Comparison of ENCODE assay signal across 8 mouse cellular contexts in genomic region chr4:117484256-117485044, GRCm38 (mm10). TPM values are rescaled to one million over a fixed set of nuclear protein-coding genes. Genes with fewer than 3 reads are reported as not detected.
A peak's percentile ranks its signal among the peaks of the same experiment; 100 is the strongest.
DNase-seq lines count a peak whose midpoint lies in the region; ATAC-seq and TF ChIP-seq lines count a peak whose summit lies in the region.

No protein-coding gene starts in this region.

- under 1% methylated on average over 69 of the region's 69 CpGs for WGBS in thymus, adult 2 months
- under 1% methylated on average over 69 of the region's 69 CpGs for WGBS in intestine, embryonic 15.5 days
- under 1% methylated on average over 69 of the region's 69 CpGs for WGBS in liver, adult 2 months
- WGBS in neural tube, embryonic 11.5 days = under 1% methylated on average over 69 of the region's 69 CpGs

- H3K79me2 ChIP-seq in liver, adult 2 months (ENCODE audit: control insufficient read depth, insufficient read depth, low read length) = no peaks in the 10 kb centered on the region

- no peak overlapping the region for H3K27ac ChIP-seq in thymus, adult 2 months (ENCODE audit: control insufficient read depth, insufficient read depth, low read length)
- H3K27ac ChIP-seq in intestine, embryonic 15.5 days = no peak overlapping the region
- no peak overlapping the region for H3K27ac ChIP-seq in liver, adult 2 months (replicated peaks; ENCODE audit: insufficient read depth, low read depth, low read length)
- peak overlapping the region; percentile 68 for H3K27ac ChIP-seq in neural tube, embryonic 11.5 days (ENCODE audit: low read depth, low read length)

- H3K27me3 ChIP-seq in thymus, adult 2 months (ENCODE audit: control insufficient read depth, insufficient read depth, low read length) = no peaks in the 10 kb centered on the region; the same call in 1 of the 2 replicates
- H3K27me3 ChIP-seq in intestine, embryonic 15.5 days (replicated peaks) = peaks cover 42% of the 10 kb centered on the region
- H3K27me3 ChIP-seq in liver, adult 2 months (ENCODE audit: control insufficient read depth, insufficient read depth, low read length) = peaks cover 11% of the 10 kb centered on the region
- peaks cover 30% of the 10 kb centered on the region for H3K27me3 ChIP-seq in neural tube, embryonic 11.5 days (ENCODE audit: control insufficient read depth, insufficient read depth, low read length)

- DNase-seq in thymus, adult 2 months = no peak
- no peak for DNase-seq in thymus, postnatal 25 days
- peak; percentile 65 to 69 for DNase-seq in cerebellum, postnatal 25 days
- peak; percentile 22 to 41 for DNase-seq in frontal cortex, postnatal 36 days (ENCODE audit: low spot score in 2 of 2)
- DNase-seq in liver, adult 2 months (ENCODE audit: extremely low read depth, low read depth, low spot score) = no peak
- DNase-seq in neural tube, embryonic 11.5 days (ENCODE audit: low spot score) = peak; percentile 86

- no peaks in the 10 kb centered on the region for H3K36me3 ChIP-seq in thymus, adult 2 months (ENCODE audit: control insufficient read depth, insufficient read depth, low read length)
- H3K36me3 ChIP-seq in intestine, embryonic 15.5 days = no peaks in the 10 kb centered on the region
- H3K36me3 ChIP-seq in liver, adult 2 months (ENCODE audit: control insufficient read depth, insufficient read depth, low read length) = no peaks in the 10 kb centered on the region
- no peaks in the 10 kb centered on the region for H3K36me3 ChIP-seq in neural tube, embryonic 11.5 days (ENCODE audit: control insufficient read depth, insufficient read depth, low read length)

- TF ChIP-seq CTCF in thymus, adult 2 months (IDR thresholded peaks at IDR 0.05; ENCODE audit: borderline replicate concordance, control insufficient read depth, extremely low read depth, insufficient read depth, low read length, poor library complexity) = 0 out of 2 replicates have a peak, but pooled peaks have one; percentile 29
- no peak for TF ChIP-seq CTCF in liver, adult 2 months (IDR thresholded peaks at IDR 0.05; ENCODE audit: low read depth, low read length)

- ATAC-seq in intestine, embryonic 15.5 days = peak; percentile 78
- peak; percentile 76 for ATAC-seq in neural tube, embryonic 11.5 days (ENCODE audit: insufficient read depth, low FRiP score, low TSS enrichment)
- no peak for ATAC-seq in inflammation-experienced regulatory T-cells, adult 6 months

- H3K4me3 ChIP-seq in thymus, adult 2 months (ENCODE audit: control insufficient read depth, insufficient read depth, low read length) = peak overlapping the region; percentile 50
- H3K4me3 ChIP-seq in intestine, embryonic 15.5 days (replicated peaks) = peak overlapping the region; percentile 40
- peak overlapping the region; percentile 65 for H3K4me3 ChIP-seq in liver, adult 2 months (ENCODE audit: insufficient read depth, low read depth, low read length)
- H3K4me3 ChIP-seq in neural tube, embryonic 11.5 days (ENCODE audit: low read depth, low read length) = peak overlapping the region; percentile 36

- H3K9me3 ChIP-seq in intestine, embryonic 15.5 days = no peaks in the 10 kb centered on the region
- no peaks in the 10 kb centered on the region for H3K9me3 ChIP-seq in neural tube, embryonic 11.5 days (ENCODE audit: control insufficient read depth, low read length)

- TF ChIP-seq POLR2A in thymus, adult 2 months (IDR thresholded peaks at IDR 0.05; ENCODE audit: control insufficient read depth, extremely low read depth, insufficient read depth, low read length, poor library complexity) = no peak
- no peak for TF ChIP-seq POLR2A in liver, adult 2 months (IDR thresholded peaks at IDR 0.05; ENCODE audit: extremely low read depth, insufficient read depth, low read length)

- peak overlapping the region; percentile 91 for H3K4me2 ChIP-seq in intestine, embryonic 15.5 days (replicated peaks)
- peak overlapping the region; percentile 76 for H3K4me2 ChIP-seq in neural tube, embryonic 11.5 days (ENCODE audit: low read depth)

- H3K9ac ChIP-seq in intestine, embryonic 15.5 days = peak overlapping the region; percentile 2
- no peak overlapping the region for H3K9ac ChIP-seq in liver, adult 2 months (ENCODE audit: low read depth, low read length)
- H3K9ac ChIP-seq in neural tube, embryonic 11.5 days (ENCODE audit: low read length) = peak overlapping the region; percentile 54

- H3K4me1 ChIP-seq in thymus, adult 2 months (replicated peaks; ENCODE audit: control insufficient read depth, insufficient read depth, low read length) = peaks cover 38% of the 10 kb centered on the region
- H3K4me1 ChIP-seq in intestine, embryonic 15.5 days (replicated peaks) = peaks cover 13% of the 10 kb centered on the region
- H3K4me1 ChIP-seq in liver, adult 2 months (ENCODE audit: control insufficient read depth, insufficient read depth, low read length) = 0 out of 2 replicates have a peak, but pooled peaks cover 5% of the 10 kb centered on the region
- H3K4me1 ChIP-seq in neural tube, embryonic 11.5 days (ENCODE audit: control insufficient read depth, insufficient read depth, low read length) = peaks cover 47% of the 10 kb centered on the region

RNA-seq across cellular contexts. Expression of gene Rnf220, which starts 12.4 kb away (rescaled TPM):
- 172 and 178 TPM in 2 replicates for polyA plus RNA-seq in thymus, adult 2 months (2012; rRNA removed)
- polyA plus RNA-seq in intestine, embryonic 15.5 days (2015; fragmentation: Nextera tagmentation; extraction: Ambion mirVana) = 60.0 and 63.9 TPM in 2 replicates
- 13.3 and 13.4 TPM in 2 replicates for total RNA-seq in liver, adult 2 months (2014; rRNA removed)
- 26.1 and 31.0 TPM in 2 replicates for polyA plus RNA-seq in liver, adult 2 months (2012; rRNA removed)
- 73.5 and 76.8 TPM in 2 replicates for polyA plus RNA-seq in neural tube, embryonic 11.5 days (2014; fragmentation: Nextera tagmentation; extraction: Ambion mirVana)
- polyA plus RNA-seq in inflammation-experienced regulatory T-cells, adult 6 months (2017; shearing (Covaris generic)) = 10 to 100 TPM; 11.0 to 25.6 (median 21.9) TPM

Comparison
In these comparisons a context has a peak if more than half of its experiments do, and no peak if none do; other contexts are left out.
1. DNase-seq: peak in cerebellum, postnatal 25 days (2 of 2), frontal cortex, postnatal 36 days (2 of 2) and neural tube, embryonic 11.5 days (single experiment); none in thymus, adult 2 months (single experiment), thymus, postnatal 25 days (single experiment) and liver, adult 2 months (single experiment).
2. Peak in every context shown above with its lines, with median percentiles within 50 percentile points of each other: H3K4me3 ChIP-seq.